Mouse (Mus musculus) CD4-positive, CD25-positive, alpha-beta regulatory T cell, adult 2 months (primary cell): ENCODE data around the gene Bloc1s3.

Source experiments
- DNase-seq: peaks from one replicate; pipeline ENCODE4 v3.0.0-alpha.2; 2012; ENCODE audit warnings: low read depth, low spot score

The Bloc1s3 gene

DNA sequence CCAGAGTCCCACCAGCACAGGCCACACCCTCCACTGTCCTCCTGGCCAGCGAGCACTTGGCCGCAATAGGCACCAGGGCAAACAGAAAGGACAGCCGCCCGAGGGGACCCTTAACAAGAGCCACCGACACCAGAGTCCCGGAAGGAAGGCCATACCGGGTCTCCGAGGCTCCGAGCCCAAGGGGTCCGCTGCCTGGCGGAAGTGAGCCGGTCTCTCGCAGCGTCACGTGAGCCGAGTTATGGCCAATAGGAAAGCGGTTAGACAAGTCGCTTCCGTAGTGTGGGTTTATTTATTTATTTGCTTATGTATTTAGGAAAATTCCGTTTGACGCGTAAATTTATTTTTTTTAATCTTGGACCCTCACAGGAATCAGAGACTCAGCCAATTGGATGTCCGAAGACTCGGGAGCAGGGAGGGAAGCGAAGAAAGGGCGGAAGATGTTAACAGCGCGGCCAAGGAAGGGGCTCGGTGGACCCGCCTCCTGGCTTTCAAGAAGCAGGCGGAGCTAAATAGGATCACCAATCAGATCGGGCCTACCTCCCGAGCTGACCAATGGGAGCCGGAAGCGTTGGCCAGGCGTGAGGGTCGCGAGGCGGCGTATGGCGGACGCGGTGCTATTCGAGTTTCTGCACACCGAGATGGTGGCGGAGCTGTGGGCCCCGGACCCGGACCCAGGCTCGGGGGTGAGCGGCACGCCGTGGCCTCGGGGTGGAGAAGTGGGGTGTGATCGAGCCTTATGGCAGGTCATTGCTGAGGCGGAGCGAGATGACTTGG, at the start of gene Bloc1s3, which contains the start of gene Trappc6a:
Bloc1s3 (minus strand) TSS at position 218 of the 774 bp plus-strand sequence.
Trappc6a (plus strand) TSS at position 246 of the 774 bp plus-strand sequence.
- DNase-seq: peak; percentile 93

DNA sequence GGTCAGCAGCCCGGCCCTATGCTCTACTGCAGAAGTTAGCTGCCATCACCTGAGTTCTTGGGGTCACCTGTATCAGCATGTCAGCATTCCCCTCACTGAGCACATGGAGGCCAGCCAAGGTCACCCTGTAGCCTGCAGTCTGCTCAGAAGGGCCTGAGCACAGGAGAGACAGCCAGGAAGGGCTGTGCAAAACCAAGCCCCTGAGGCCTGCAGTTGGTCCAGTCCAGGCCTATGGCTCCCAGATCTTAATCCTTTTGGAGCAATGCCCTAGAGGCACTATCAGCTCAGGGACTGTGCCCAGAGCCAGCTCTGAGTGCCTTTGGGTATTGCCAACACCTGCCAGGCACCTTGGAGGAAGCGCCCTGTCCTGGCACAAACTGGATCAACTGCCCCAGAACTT, 48.9 kb upstream of the Bloc1s3 start:
- DNase-seq: no peak

DNA sequence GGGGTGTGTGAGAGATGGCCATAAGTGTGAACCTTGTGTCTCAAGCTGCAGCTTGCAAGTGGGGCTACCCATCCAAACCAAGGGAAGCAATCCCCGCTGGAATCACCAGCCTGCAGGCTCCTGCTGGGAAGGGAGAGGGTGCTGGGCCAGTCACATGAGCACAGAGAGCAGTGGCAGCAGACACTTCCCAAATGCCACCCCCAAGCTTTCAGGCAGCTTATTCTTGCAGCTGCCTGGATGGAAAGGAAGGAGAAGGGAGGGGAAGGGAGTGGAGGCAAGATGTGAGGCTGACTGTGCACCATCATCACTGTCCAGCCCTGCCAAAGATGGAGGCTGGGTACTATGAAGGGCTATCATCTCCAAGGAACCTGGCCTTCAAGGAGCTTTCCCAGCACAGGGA, 46.0 kb upstream of the Bloc1s3 start:
- DNase-seq: no peak

DNA sequence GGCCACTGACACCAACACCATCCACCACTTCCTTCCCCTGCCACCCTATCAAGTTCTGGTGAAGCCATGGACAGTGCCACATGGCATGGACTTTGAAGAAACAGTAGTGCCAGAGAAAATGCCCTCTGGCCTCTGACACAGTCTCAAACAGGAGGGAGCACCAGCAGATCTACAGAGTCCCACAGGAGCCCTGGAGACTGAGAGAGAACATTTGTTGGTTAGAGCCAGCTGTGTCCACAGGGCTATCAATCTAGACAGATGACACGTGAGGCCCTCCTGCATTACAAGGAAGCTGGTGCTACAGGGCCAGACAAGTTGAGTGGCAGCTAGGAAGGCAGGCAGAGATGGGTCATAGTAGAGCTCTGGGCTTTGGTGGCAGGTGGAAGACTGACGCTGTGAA, 44.3 kb upstream of the Bloc1s3 start:
- no peak for DNase-seq

DNA sequence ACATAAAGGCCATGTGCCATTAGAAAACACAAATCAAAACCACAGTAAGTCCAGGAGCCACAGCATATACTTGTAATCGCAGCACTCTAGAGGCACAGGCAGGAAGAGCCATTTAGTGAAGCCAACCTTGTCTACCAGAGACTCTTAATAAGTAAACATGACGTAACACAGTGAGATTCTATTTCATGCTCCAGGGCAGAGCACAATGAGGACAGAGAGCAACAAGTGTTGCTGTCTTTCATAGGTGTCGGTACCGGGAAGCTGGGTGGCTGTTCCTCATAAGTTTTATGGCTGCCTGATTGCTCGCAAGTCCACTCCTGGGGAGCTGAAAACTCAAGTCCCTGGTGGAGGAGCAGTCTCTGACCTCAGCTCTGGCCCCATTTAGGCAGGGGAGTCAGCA, 43.5 kb upstream of the Bloc1s3 start:
- DNase-seq: no peak

DNA sequence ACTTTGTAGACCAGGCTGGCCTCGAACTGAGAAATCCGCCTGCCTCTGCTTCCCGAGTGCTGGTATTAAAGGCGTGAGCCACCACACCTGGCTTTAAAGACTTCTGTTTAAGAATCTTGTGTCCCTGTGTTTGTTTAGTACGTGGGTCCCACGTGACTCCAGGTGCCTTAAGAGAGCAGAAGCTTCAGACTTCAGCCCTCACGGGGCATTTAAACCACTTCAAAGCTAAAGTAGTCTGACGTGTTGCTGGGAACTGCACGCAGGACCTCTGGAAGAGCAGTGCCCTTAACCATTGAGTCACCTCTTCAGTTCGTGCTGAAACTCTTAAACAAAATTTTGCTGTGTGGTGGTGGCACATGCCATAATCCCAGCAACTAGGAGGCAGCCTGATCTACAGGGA, 41.2 kb upstream of the Bloc1s3 start:
- DNase-seq: no peak

DNA sequence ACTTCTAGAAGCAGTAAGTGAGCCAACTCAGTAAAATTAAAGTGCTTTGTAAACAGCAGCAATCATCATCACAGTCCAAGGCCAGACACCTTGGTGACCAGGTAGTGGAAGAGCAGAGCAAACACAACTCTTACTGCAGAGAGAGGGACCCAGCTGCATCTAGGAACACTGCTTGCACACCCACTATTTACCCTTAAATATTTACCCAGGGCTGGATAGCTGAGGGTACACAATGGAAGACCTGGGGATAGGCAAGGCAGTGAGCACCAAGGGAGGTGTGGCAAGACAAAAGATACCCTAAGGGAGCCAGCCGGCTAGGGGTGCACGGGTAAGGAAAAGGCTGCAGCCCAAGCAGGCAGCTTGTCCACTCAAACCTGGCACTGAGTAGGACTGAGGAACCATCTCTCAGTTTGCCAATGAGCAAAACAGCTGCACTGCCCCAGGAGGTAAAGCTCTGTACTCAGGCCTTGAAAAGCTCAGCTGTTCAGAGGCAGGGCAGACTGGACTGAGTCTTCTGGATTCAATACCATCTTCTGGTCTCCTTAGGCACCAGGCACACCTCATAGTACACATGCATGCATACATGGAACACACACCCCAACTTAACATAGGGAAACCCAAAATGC, 39.3 kb upstream of the Bloc1s3 start:
- DNase-seq: no peak

DNA sequence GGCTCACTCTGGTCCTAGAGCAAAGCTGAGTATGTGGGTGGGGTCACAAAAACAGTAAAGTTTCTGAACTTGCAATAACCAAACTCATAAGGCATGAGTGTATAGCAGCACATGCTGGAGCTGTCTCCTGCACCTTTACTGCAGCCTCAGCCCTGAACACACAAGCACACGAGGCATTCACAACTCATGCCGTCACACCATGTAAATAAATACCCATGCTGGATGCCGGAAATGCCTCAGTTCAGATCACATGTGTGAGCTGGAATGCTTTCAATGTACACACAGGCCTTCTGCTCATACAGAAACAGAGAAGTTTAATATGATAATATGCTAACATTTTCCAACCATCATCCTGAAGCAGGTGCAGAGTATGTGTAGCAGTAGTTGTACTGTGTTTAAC, 37.8 kb upstream of the Bloc1s3 start:
- no peak for DNase-seq

DNA sequence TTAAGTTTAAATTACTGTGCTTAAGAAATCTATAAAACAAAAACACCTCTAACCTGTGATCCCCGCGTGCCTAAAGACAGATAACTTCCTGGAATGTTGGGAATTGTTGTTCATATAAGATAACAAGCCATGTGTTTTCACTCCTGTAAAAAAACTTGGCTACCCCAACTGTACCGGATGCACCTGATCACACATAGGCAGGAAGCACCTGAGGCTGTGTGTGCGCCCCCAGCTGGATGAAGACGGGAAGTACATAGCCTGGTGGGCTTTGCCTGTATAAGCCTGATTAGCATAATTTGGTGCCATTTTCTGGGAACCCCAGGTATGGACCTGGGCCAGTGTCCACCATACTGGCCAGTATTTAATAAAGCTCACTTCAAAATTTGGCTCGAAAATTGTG, 35.4 kb upstream of the Bloc1s3 start:
- DNase-seq: peak; percentile 68

DNA sequence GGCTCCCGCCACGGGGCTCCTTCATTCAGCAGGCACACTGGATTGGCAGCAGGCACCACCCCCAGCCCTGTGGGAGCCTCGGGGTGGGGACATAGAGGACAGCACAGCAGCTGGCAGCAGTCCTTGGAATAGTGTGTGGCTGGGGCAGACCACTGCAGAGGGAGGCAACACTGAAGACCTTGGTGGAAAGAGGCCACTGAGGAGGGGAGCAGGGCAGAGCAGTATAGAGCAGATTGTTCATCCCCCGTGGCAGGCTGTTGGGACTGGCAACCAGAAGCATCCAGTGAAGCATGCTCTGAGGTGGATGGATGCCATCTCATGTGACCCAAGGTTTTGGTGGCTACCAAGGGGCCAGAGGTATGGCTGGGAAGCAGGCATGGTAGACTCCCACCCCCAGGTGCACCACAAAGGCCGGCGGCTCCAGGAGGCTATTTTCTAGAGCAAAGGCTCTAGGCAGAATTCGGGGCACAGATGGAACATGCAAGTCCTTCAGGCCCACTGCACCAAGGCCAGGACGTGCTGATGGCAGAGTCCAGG, 34.1 kb upstream of the Bloc1s3 start:
- DNase-seq: no peak

DNA sequence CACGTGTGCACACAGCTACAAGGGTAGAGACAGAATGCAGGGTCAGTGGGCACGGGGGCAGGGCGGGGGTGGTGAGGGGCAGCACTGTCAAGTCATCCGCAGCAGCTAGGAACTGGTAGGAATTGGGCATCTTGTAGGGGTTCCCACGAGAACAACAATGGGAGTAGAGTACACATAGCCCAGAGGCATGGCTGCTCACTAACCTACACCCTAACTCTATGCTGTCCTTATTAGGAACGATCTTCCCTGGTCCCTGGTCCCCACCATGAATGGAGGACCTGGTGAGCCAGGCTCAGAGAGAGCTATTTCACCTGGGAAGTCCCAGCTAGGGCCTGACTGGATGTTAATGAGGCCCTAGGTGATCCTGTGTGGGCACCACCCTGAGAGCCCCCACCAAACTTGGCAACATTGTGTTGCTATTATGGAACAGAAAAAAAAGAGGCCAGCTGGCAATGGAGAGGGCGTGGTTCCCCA, 33.6 kb upstream of the Bloc1s3 start:
- DNase-seq: no peak

DNA sequence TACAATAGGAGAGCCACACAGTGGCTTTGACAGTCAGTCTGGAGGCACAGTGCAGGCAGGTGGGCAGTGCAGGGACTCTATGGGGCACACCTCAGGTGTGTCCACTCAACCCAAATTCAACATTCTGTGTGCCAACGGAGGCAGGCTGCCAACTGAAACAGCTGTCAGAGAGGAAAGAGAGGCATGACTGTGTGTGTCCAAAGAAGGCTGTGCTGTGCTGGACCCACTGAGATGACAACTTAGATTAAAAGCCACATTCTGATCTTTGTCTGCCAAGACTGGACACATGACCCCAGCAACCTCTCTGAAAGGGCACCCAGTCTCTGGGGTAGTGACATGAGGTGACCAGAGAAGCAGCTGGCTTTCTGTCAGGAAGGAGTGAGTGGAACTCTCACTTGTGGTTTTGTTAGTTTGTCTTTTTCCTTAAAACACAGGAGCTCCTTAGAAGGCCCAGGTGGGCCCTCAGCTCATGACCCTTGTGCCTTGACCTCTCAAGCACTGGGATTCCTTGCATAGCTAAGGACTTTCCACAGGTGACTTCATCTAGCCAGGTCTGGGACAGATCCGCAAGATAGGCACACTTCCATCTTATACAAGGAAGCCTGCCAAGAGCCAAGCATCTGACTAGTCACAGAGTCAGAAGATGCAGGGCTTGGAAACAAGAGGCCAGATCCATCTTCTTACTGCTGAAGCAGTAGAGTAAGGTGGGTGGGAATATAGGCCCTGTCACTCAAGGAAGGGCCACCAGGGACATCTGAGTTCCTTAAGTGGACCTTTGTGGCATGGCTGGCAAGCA, 32.8 kb upstream of the Bloc1s3 start:
- no peak for DNase-seq

DNA sequence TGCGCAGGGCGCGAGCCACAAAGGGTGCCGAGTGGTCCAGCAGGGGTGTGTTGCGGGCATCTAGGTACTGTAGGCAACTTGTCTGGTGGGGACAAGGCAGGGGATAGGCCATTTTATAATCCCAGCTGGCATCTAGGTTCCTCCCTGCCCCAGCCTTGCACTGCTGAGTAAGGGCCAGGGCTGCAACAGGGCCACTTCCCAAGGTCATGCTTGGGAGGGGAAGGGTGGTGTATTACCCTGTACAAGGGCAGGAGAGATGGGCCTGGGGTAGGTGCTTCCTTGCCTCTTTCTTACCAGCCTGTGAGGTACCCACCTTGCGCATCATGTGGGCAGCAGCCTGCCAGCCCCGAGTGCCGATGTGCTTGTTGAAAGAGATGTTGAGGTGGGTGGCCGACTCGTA, 26.5 kb upstream of the Bloc1s3 start:
- no peak for DNase-seq

DNA sequence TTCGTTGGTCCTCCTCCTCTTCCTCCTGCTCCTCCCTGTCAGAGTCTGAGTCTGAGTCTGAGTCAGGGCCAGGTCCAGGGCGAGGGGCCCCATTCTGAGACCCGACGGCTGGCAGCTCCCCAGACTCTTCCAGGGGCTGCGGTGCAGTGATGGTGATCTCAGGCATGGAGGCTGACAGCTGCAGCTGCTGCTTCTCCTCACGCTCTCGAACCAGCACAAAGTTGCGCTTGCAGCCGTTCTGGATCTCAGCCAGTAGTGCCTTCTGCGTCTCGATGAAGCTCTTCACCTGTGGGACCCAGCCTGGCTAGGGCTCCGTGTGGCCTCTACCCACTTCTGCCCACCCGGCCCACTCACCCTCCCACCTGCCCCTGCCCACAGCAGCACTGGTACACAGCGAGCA, 24.1 kb upstream of the Bloc1s3 start:
- DNase-seq: no peak

DNA sequence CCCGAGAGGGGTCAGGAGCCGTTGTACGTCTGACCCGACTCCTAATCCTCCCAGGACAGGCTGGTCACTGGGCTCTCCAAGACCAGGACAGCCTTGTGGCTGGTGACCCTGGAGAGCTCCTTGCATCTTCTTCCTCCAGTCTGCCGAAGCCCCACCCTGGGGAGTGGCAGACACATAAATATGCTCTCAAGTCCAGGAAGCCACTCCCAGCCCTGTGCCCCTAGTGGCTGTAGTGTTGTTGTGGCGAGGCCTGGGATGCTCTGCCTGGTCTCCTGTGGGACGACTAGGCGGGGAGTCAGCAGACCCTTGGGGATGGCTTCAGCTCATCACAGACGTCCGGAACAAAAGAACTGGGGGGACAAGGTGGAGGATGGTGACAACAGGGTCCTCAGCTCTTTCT, 22.9 kb upstream of the Bloc1s3 start:
- no peak for DNase-seq

DNA sequence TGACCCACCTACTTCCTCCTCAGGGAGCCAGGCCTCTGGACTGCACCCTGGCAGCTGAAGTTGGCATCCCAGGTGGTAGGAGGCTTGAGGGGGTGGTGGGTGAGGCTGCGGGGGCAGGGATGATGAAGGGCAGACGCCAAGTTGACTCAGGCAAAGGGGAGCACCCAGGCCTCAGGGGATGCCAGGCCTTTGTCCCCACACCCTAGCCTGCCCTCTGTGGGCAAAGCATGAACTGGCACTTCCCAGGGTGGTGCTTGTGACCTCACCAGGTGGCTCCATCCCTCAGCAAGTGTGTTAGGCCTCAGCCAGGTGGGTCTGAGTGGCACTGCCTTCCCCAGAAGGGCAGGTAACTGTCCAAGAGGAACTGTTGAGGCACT, 16.9 kb upstream of the Bloc1s3 start:
- DNase-seq: no peak

DNA sequence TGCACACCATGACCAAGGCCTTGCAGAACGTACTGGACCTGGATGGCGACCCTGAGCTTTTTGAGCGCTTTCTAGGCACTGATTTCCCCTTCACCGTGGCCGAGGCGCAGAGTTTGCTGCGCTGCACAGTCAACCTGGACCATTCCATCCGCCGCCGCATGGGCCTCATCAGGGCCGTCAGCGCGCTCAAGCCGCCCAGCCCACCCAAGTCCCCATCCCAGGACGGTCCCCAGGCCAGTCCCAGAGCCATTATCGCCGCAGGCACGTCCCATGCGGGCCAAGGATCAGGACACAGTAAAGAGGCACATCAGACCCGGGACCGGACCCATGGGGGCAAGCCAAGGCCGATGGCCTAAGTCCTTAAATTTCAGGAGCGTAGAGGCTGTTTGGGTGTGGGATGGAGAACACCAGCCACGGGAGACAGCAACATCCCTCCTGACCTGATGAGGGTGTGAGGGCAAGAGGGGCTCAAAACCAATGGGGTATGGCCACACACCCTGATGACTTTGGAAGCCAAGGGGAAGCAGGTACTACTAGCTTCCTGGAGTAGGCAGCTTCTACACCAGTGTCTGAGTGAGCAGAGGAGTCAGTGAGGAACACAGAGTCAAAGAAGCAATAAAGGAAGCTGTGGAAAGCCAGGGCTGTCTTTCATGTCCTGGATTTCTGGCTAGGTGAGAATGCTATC, 16.4 kb upstream of the Bloc1s3 start:
- DNase-seq: no peak

DNA sequence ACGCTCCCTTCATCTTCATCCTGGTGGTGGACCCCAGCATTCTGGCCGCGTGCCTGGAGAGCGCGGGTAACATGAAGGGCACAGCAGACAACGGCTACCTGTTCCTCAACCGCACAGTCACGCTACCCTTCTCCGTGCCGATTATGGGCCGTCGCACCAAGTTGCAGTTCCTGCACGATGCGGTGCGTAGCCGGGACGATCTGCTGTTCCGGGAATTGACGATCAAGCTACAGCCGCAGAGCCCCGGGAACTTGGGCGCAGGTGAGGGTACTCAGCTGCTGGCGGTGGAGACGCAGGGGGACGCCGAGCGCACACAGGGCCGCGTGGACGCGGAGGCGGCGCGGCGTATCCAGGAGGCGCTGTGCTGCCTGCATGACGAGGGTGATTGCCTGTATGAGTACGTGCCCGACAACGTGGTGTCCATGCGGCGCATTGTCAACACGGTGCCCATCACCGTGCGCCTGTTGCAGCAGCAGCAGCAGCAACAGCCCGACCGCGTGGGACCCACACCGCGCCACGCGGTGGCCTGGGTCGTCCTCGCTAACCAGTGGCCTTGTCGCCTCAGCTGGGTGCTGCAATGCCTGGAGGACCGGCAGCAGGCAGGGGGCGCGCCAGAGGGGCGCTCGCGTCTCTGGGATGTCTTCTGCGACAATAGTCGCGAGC, 15.7 kb upstream of the Bloc1s3 start:
- DNase-seq: peak; percentile 47

DNA sequence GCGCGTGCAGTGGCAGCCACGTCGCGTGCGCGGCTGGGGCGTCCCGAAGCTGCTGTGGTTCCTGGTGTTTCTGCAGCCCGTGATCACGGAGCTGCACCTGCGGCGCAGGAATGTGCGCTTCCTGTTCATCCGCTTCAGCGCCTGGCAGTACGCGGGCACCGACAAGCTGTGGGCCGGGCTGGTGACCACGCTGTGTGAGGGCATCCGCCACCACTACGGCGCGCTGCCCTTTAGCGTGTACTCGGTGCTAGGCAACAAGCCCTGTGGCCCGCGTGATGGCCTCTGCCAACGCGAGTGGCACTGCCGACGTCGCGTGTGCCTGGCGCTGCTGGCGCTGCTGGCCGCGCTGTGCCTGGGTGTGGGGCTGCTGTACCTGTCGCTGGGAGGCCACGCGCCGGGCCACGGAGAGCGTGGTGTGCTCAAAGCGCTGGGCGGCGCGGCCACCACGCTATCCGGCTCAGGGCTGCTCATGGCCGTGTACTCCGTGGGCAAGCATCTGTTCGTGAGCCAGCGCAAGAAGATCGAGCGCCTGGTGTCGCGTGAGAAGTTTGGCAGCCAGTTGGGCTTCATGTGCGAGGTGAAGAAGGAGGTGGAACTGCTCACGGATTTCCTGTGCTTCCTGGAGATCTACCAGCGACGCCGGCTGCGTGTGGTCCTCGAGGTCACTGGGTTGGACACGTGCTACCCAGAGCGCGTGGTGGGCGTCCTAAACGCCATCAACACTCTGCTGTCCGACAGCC, 15.0 kb upstream of the Bloc1s3 start:
- peak; percentile 12 for DNase-seq

DNA sequence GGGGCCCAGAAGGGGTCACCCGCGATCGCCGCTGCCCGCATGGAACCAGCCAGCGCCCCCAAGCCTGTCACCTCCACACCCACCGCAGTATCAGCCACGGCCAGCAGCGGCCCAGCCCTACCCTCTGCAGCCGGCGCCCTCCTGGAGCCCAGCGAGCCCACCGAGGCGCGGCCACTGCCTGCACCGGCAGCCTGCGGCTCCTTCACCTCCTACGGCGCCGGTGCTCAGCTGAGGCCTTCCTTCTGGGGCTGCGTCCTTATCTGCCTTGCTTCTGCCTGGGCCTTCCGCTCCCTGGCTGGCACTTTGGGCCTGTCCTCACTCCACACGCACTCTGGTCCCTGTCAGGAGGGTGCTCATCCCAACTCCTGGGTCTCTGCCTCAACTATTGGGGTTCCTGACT, 11.9 kb upstream of the Bloc1s3 start:
- DNase-seq: no peak
